Mouse (Mus musculus): ENCODE data around the gene Glrx. TPM values are rescaled to one million over a fixed set of nuclear protein-coding genes. Genes with fewer than 3 reads are reported as not detected.

Gene Glrx
- total and polyA plus RNA-seq, 3 experiments, result 36.6 to 48.5 (median 38.8) TPM

- Histone ChIP-seq H3K79me2 (replicated peaks; ENCODE audit: control insufficient read depth, insufficient read depth, low read length) (no peaks in the 10 kb centered on the region), H3K4me1 (ENCODE audit: control insufficient read depth, insufficient read depth, low read length) (no peaks in the 10 kb centered on the region), H3K9ac (ENCODE audit: low read depth, low read length) (no peak overlapping the region), H3K36me3 (ENCODE audit: control insufficient read depth, insufficient read depth, low read length) (no peaks in the 10 kb centered on the region), H3K4me3 (no peak overlapping the region), H3K27ac (no peak overlapping the region), H3K27me3 (ENCODE audit: control insufficient read depth, insufficient read depth, low read length) (no peaks in the 10 kb centered on the region)
- intact Hi-C loops (cut with DNase I), result no loop called here
- TF ChIP-seq EP300 (IDR thresholded peaks at IDR 0.05; ENCODE audit: insufficient read depth, low read depth, low read length) (no peak), CTCF (IDR thresholded peaks at IDR 0.05) (no peak), POLR2A (IDR thresholded peaks at IDR 0.05; ENCODE audit: insufficient read depth, low read depth, low read length) (no peak)
- WGBS, result 93% methylated on average over 1 of the region's 1 CpGs
- DNase-seq, result no peak
These were observed 9.0 kb upstream of the Glrx start for GRCm38 (mm10) chr13:75830708-75831107.

DNA sequence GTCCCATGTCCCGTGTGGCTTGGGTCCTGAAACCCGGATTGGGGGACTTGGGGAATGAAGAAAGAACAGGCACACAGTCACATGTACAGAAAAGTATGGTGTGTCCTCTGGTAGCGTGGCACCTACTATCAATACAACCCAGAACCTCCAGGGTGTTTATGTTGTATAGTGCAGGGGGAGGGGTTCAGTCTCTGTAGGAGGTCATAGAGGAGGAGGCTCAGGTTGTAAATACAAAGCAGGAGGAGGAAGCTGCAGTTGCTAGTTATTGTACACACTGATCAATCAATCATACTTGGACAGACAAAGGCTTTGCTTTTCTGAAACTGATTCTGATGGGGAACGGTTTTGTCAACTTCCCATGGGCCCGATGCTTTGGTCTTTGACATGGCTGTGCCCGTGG lies 8.0 kb upstream of the Glrx start:
- DNase-seq, result no peak
- no peak for TF ChIP-seq CTCF (IDR thresholded peaks at IDR 0.05)
- TF ChIP-seq EP300 (IDR thresholded peaks at IDR 0.05; ENCODE audit: insufficient read depth, low read depth, low read length), result no peak
- TF ChIP-seq POLR2A (IDR thresholded peaks at IDR 0.05; ENCODE audit: insufficient read depth, low read depth, low read length), result no peak
- Histone ChIP-seq H3K9ac (ENCODE audit: low read depth, low read length) (no peak overlapping the region), H3K27me3 (ENCODE audit: control insufficient read depth, insufficient read depth, low read length) (no peaks in the 10 kb centered on the region), H3K79me2 (replicated peaks; ENCODE audit: control insufficient read depth, insufficient read depth, low read length) (no peaks in the 10 kb centered on the region), H3K36me3 (ENCODE audit: control insufficient read depth, insufficient read depth, low read length) (no peaks in the 10 kb centered on the region), H3K4me1 (ENCODE audit: control insufficient read depth, insufficient read depth, low read length) (no peaks in the 10 kb centered on the region), H3K4me3 (no peak overlapping the region), H3K27ac (no peak overlapping the region)
- 82% methylated on average over 6 of the region's 6 CpGs for WGBS
- intact Hi-C loops (cut with DNase I), result no loop called here

- no peak overlapping the region for H3K4me3 ChIP-seq
- H3K27ac ChIP-seq, result no peak overlapping the region
- H3K36me3 ChIP-seq (ENCODE audit: control insufficient read depth, insufficient read depth, low read length), result no peaks in the 10 kb centered on the region
- intact Hi-C loops (cut with DNase I), result no loop called here
- H3K27me3 ChIP-seq (ENCODE audit: control insufficient read depth, insufficient read depth, low read length), result no peaks in the 10 kb centered on the region
- H3K79me2 ChIP-seq (replicated peaks; ENCODE audit: control insufficient read depth, insufficient read depth, low read length), result no peaks in the 10 kb centered on the region
- no peak for DNase-seq
- TF ChIP-seq POLR2A (IDR thresholded peaks at IDR 0.05; ENCODE audit: insufficient read depth, low read depth, low read length), result no peak
- no peaks in the 10 kb centered on the region for H3K4me1 ChIP-seq (ENCODE audit: control insufficient read depth, insufficient read depth, low read length)
- H3K9ac ChIP-seq (ENCODE audit: low read depth, low read length), result no peak overlapping the region
These were observed 7.0 kb upstream of the Glrx start for GRCm38 (mm10) chr13:75832697-75833096.

GRCm38 (mm10) chr13:75833499-75833898 lies 6.2 kb upstream of the Glrx start:
- no peak for TF ChIP-seq CTCF (IDR thresholded peaks at IDR 0.05)
- no peak for TF ChIP-seq POLR2A (IDR thresholded peaks at IDR 0.05; ENCODE audit: insufficient read depth, low read depth, low read length)
- no peak for TF ChIP-seq EP300 (IDR thresholded peaks at IDR 0.05; ENCODE audit: insufficient read depth, low read depth, low read length)
- H3K36me3 ChIP-seq (ENCODE audit: control insufficient read depth, insufficient read depth, low read length), result no peaks in the 10 kb centered on the region
- no peak overlapping the region for H3K9ac ChIP-seq (ENCODE audit: low read depth, low read length)
- no peaks in the 10 kb centered on the region for H3K27me3 ChIP-seq (ENCODE audit: control insufficient read depth, insufficient read depth, low read length)
- no peak for DNase-seq
- no peak overlapping the region for H3K4me3 ChIP-seq
- H3K79me2 ChIP-seq (replicated peaks; ENCODE audit: control insufficient read depth, insufficient read depth, low read length), result no peaks in the 10 kb centered on the region
- intact Hi-C loops (cut with DNase I), result no loop called here
- no peak overlapping the region for H3K27ac ChIP-seq
- no peaks in the 10 kb centered on the region for H3K4me1 ChIP-seq (ENCODE audit: control insufficient read depth, insufficient read depth, low read length)

DNA sequence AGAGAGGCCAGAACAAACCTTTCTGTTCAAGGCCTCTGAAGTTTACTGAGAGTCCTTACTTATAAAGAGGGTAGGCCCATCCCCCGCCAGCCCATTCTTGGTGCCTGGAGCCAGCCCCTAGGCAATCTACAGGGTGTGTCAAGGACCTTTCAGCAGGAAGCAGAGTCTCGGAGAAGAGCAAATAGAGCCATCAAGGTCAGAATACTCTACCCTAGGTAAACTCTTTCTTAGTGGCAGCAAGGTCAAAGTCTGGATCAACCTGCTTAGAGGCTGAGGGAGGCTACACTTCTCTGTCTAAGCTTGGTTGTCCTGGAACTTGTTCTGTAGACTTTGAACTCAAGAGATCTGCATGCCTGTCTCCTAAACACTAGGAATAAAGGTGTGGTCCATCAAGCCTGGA lies 4.2 kb upstream of the Glrx start:
- Histone ChIP-seq H3K36me3 (ENCODE audit: control insufficient read depth, insufficient read depth, low read length) (no peaks in the 10 kb centered on the region), H3K4me1 (ENCODE audit: control insufficient read depth, insufficient read depth, low read length) (peaks cover 3% of the 10 kb centered on the region), H3K27ac (no peak overlapping the region), H3K27me3 (ENCODE audit: control insufficient read depth, insufficient read depth, low read length) (no peaks in the 10 kb centered on the region), H3K9ac (ENCODE audit: low read depth, low read length) (no peak overlapping the region), H3K4me3 (no peak overlapping the region), H3K79me2 (replicated peaks; ENCODE audit: control insufficient read depth, insufficient read depth, low read length) (no peaks in the 10 kb centered on the region)
- no peak for DNase-seq
- no peak for TF ChIP-seq POLR2A (IDR thresholded peaks at IDR 0.05; ENCODE audit: insufficient read depth, low read depth, low read length)
- TF ChIP-seq CTCF (IDR thresholded peaks at IDR 0.05), result no peak
- TF ChIP-seq EP300 (IDR thresholded peaks at IDR 0.05; ENCODE audit: insufficient read depth, low read depth, low read length), result no peak
- 70% methylated on average over 2 of the region's 2 CpGs for WGBS
- intact Hi-C loops (cut with DNase I), result loop anchor here (5.0 kb wide), 1 partner anchor 42 kb away; no protein-coding TSS in a partner anchor

GRCm38 (mm10) chr13:75838506-75838905 lies 1.2 kb upstream of the Glrx start:
- Histone ChIP-seq H3K4me1 (ENCODE audit: control insufficient read depth, insufficient read depth, low read length) (peaks cover 8% of the 10 kb centered on the region), H3K79me2 (replicated peaks; ENCODE audit: control insufficient read depth, insufficient read depth, low read length) (no peaks in the 10 kb centered on the region), H3K27ac (no peak overlapping the region), H3K4me3 (no peak overlapping the region), H3K36me3 (ENCODE audit: control insufficient read depth, insufficient read depth, low read length) (no peaks in the 10 kb centered on the region), H3K27me3 (ENCODE audit: control insufficient read depth, insufficient read depth, low read length) (no peaks in the 10 kb centered on the region), H3K9ac (ENCODE audit: low read depth, low read length) (no peak overlapping the region)
- TF ChIP-seq CTCF (IDR thresholded peaks at IDR 0.05) (no peak), EP300 (IDR thresholded peaks at IDR 0.05; ENCODE audit: insufficient read depth, low read depth, low read length) (no peak), POLR2A (IDR thresholded peaks at IDR 0.05; ENCODE audit: insufficient read depth, low read depth, low read length) (no peak)
- intact Hi-C loops (cut with DNase I), result loop anchor here (5.0 kb wide), 1 partner anchor 39 kb away; no protein-coding TSS in a partner anchor
- 95% methylated on average over 4 of the region's 4 CpGs for WGBS
- DNase-seq, result no peak

Data from heart, adult 2 months (tissue).